Mouse (Mus musculus) granulocyte monocyte progenitor cell, adult 5-6 weeks (primary cell): ENCODE data around the gene Cog1. TPM values are rescaled to one million over a fixed set of nuclear protein-coding genes. Genes with fewer than 3 reads are reported as not detected.
"Not testable (repeated sequence)": the region's sequence is repeated elsewhere in the genome, so short reads cannot be mapped to it uniquely, and the experiment has no call there.

Source experiments
- ATAC-seq: replicated peaks from 2 replicates; pipeline ENCODE4 v1.8.0; 2016; ENCODE audit warnings: mild to moderate bottlenecking, moderate TSS enrichment, inconsistent platforms; ENCODE audit not compliant: poor library complexity, severe bottlenecking
- total RNA-seq, 2 experiments: library from RNA; stranded (forward) in 1 of 2; stranded (reverse) in 1 of 2; fragments of 200-712, 200-1000 nt in 1 of 2; fragments of >200 nt in 1 of 2; fragmentation: Nextera tagmentation in 1 of 2; gene quantifications; 2 replicates each; pipeline ENCODE4 v1.2.3; 2014 to 2017

Cog1 gene
- total RNA-seq, 2 experiments from 2014 or later: 22.8 to 63.6 TPM

GRCm38 (mm10) chr11:113631302-113631701, 17.7 kb upstream of the Cog1 start:
- no peak for ATAC-seq

DNA sequence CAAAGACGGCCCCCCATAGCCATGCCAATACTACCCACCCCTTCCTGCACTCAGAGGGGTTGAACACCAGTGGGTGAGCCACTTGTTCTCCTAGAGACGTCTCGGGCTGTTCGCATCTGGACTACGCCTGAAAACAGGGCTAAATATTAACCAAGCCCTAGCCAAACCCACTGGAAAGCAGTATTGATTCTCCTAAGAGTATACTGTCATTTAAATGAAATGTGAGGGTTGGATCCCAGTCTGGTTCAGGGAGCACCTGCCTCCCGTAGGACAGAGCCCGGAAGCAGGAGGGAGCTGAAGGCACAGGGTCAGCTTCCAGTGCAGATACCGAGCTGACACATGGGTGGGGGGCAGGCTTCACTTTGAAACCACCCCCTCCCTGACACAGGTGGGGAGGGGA, 17.1 kb upstream of the Cog1 start:
- ATAC-seq: no peak

GRCm38 (mm10) chr11:113632303-113632702, 16.7 kb upstream of the Cog1 start:
- ATAC-seq: no peak

DNA sequence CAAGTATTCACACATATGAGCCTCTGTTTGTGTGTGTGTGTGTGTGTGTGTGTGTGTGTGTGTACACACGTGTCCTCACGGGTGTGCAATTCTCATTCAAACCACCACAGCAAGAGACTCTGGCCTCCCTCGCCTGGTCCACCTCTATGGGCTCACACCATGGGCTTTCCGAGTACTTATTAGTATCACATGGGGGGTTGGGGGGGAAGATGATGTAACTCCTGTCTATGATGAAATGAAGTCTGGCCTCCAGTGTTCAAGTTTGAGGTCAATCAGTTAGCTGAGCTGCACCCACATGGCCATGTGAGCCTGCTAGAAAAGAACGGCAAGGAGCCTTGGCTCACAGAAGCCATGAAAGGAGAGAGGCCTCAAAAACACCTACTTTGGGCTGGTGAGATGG, 15.6 kb upstream of the Cog1 start:
- ATAC-seq: peak; percentile 77

- ATAC-seq: no peak
Measured at GRCm38 (mm10) chr11:113634699-113635121, 14.3 kb upstream of the Cog1 start.

DNA sequence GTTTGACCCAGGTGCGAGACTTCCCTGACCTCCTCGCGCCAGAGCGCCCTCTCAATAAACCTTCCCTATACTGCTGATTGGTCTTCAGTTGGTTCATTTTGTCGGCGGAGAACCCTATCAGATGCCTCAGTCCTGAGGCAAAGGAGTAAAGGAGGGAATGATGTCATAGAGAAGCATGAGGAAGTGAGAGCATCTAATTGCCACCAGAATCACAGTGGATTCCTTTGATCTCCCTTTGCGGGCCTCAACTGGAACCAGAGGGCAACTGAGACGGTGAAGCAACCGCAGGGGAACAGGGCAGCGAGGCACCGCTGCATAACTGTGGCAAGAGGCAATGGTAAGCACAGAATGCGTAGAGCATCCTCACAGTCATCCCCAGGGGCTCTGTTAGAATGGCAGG, 10.3 kb upstream of the Cog1 start:
- peak; percentile 89 for ATAC-seq

DNA sequence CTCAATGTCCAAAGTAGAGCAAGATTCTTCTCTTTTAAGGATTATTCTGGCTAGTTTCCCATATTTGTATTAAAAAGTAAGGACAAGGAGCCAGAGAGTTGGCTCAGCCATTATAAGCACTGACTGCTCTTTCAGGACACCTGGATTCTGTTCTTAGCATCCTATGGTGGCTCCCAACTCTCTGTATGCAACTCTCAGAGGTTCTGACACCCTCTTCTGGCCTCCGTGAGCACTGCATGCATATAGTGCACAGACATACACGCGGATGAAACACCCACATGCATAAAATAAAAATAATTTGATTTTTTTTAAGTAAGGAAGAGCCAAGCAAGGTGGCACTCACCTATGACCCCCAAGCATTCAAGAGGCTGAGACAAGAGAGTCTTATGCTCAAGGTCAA, 3.8 kb upstream of the Cog1 start:
- no peak for ATAC-seq

DNA sequence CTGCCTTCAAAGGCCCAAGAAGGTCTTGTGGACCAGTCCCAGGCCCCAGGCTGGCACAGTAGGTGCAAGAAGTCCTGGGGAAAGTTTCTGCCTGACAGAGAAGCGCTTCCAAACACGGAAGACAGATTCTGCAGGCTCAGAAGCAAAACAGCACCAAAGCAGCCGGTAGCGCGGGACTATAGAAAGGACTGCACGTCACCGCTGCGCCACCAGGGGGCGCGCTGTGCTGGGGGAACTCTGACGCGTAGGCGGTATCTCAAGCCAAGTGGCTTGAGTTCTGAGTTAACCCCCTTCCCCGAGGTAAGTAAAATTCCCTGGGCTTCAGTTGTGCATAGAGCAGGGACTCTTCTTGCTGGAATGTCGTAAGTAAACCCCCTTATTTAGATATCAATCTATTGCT, 817 bp upstream of the Cog1 start:
- ATAC-seq: peak; percentile 68

DNA sequence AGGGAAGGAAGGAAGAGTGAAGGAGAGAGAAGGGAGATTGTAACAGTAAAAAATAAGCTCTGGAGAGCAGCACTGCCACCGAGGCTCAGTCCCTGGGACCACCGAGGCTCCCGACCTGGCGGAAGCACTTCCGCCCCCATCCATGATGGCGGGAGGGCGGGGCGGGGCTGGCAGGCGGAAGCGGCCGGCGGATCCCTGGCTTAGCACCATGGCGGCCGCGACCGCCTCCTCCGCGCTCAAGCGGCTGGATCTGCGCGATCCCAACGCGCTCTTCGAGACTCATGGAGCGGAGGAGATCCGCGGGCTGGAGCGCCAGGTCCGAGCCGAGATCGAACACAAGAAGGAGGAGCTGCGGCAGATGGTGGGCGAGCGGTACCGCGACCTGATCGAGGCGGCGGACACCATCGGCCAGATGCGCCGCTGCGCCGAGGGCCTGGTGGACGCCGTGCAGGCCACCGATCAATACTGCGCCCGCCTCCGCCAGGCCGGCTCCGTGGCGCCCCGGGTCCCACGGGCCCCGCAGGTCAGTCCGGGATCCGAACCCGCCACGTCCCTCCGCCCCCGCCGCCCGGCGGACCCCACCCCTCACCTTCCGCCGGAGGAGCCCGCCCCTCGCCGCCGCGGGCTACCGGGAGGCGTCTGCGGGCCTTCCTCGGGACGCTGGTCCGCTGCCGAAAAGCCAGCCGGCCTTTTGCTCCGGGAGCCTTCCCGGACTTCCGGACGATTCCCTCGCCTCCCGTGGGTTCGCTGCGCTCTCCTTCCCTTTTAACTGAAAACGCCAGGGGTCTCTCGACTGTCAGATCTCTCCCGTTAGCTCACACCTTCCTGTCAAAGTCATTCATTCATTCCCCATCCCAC, 613 bp downstream of the Cog1 start, which contains the start of gene Slc39a11:
TSS of gene Slc39a11 (minus strand) at position 727 of the 858 bp plus-strand sequence.
- ATAC-seq: peak; percentile 53

DNA sequence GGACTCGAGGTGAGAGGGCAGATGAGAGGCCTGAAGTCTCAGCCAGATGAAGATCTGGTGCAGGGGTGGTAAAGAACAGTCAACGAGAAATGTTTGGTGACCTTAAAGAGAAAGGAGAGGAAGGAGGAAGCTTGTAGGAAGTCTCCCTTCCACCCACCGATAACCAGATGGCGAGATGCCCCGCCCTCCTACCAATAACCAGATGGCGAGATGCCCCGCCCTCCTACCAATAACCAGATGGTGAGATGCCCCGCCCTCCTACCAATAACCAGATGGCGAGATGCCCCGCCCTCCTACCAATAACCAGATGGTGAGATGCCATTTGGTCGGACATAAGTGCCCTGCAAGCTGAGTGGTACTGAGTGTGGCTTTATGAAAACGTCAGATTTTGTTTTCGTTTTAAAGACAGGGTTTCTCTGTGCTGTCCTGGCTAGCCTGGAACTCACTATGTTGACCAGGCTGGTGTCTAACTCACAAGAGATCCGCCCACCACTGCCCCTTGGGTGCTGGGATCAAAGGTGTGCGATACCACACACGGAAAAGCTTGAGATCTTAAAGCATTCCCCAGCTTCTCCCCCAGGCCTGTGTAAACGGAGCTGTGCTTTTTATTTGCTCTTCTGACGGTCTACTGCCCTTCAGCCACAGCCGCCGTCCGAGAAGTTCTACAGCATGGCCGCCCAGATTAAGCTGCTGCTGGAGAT, 2.4 kb downstream of the Cog1 start:
- peak; percentile 57 for ATAC-seq

- no peak for ATAC-seq
Measured at GRCm38 (mm10) chr11:113651907-113652273, 2.9 kb downstream of the Cog1 start.

DNA sequence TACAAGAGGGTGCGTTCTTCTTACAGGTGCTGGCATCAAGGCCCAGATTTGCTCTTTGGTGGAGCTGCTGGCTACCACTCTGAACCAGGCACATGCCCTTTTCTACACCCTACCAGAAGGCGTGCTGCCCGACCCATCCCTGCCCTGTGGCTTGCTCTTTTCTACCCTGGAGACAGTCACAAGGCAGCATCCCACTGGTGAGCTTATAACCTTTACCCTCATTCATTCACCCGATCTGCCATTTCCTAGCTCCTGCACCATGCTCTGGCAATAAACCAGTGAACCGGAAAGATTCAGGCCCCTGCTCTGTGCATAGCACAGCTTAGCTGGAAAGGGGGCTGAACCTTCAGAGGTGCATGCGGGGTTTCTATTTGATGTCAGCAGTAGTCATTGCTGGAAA, 3.5 kb downstream of the Cog1 start:
- ATAC-seq: no peak

DNA sequence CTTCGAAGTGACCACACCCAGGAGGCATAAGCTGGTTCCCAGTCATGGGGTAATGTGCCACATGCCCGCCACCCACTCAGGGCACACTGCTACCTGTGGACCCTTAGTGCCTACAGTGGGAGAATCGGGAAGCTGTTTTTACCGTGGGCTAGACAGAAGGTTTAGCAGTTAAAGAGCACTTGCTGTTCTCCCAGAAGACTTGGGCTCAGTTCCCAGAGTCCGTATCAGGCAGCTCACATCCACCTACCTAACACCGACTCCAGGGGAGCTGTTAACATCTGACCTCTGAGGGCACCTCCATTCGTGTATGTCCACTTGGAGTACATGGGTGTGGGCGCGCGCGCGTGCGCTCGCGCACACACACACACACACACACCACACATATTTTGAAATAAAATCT, 5.1 kb downstream of the Cog1 start:
- ATAC-seq: no peak

- ATAC-seq: no peak
Measured at GRCm38 (mm10) chr11:113654561-113655270, 5.7 kb downstream of the Cog1 start.

GRCm38 (mm10) chr11:113656511-113656932, 7.6 kb downstream of the Cog1 start:
- ATAC-seq: no peak

GRCm38 (mm10) chr11:113657221-113657620, 8.3 kb downstream of the Cog1 start:
- ATAC-seq: no peak

- no peak for ATAC-seq
Measured at GRCm38 (mm10) chr11:113658319-113658718, 9.3 kb downstream of the Cog1 start.

- ATAC-seq: no peak
Measured at GRCm38 (mm10) chr11:113658763-113659162, 9.8 kb downstream of the Cog1 start.

DNA sequence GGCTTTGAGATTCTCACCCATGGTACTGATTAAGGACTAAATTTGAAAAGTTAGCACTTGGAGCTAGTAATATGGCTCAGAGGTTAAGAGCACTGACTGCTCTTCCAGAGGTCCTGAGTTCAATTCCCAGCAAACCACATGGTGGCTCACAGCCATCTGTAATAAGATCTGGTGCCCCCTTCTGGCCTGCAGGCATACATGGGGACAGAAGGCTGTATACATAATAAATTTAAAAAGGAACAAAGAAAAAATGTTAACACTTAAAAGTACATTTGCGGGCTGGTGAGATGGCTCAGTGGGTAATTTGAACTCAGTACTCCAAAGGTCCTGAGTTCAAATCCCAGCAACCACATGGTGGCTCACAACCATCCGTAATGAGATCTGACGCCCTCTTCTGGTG, 11.2 kb downstream of the Cog1 start:
- not testable (repeated sequence) for ATAC-seq

- ATAC-seq: peak; percentile 36
Measured at GRCm38 (mm10) chr11:113660940-113661339, 12.0 kb downstream of the Cog1 start.

DNA sequence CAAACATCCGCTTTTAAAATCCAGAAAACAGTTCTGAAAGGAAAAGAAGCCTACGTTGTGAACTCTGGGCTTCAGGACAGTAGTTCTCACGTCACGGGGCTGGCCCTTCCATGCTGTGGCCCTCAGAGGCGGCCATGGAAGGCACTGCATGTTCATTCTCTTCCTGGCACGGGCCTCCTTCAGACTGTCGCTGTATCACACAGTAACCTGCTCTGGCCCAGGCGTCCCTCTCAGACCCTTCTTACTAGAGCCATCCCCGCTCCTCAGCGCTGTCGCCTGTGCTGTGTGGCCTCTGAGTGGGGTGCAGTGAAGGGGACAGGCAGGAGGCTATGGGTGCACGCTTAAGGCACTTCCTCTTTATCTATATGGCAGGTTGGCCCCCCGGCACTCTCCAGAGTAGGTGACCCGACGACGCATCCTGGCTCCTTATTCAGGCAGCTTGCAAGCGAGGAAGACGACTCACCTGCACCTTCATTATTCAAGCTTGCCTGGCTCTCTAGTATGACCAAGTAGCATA, 12.9 kb downstream of the Cog1 start:
- peak; percentile 50 for ATAC-seq
